28 mouse cellular contexts compared by ENCODE assay signal in genomic region chr1:172414231-172414585, GRCm38 (mm10).
"Had no signal": no experiment of that assay in that cellular context is flagged by ENCODE, and none has a peak within 500 bp of the region (broad histone marks: within the 10 kb centered on the region; RNA-seq: fewer than 3 reads in every experiment).

No protein-coding gene starts in this region.

- H3K36me3 ChIP-seq: limb, embryonic 10.5 days; limb, embryonic 12.5 days; limb, embryonic 13.5 days; limb, embryonic 15.5 days; liver, embryonic 12.5 days; liver, embryonic 13.5 days; liver, embryonic 15.5 days; lung, embryonic 15.5 days; midbrain, embryonic 10.5 days; midbrain, embryonic 12.5 days; midbrain, embryonic 13.5 days; midbrain, embryonic 15.5 days; neural tube, embryonic 12.5 days had no signal

- H3K4me3 ChIP-seq: limb, embryonic 10.5 days; limb, embryonic 12.5 days; limb, embryonic 13.5 days; limb, embryonic 15.5 days; liver, embryonic 12.5 days; liver, embryonic 13.5 days; liver, embryonic 15.5 days; lung, embryonic 15.5 days; megakaryocyte, embryonic 14.5 days; midbrain, embryonic 10.5 days; midbrain, embryonic 12.5 days; midbrain, embryonic 13.5 days; midbrain, embryonic 15.5 days; myocyte; neural tube, embryonic 12.5 days had no signal

- H3K9ac ChIP-seq: limb, embryonic 12.5 days; limb, embryonic 13.5 days; limb, embryonic 15.5 days; liver, embryonic 12.5 days; liver, embryonic 13.5 days; liver, embryonic 14.5 days; liver, embryonic 15.5 days; liver, postnatal 0 days; lung, embryonic 14.5 days; lung, embryonic 15.5 days; midbrain, embryonic 12.5 days; midbrain, embryonic 13.5 days; midbrain, embryonic 15.5 days; neural tube, embryonic 12.5 days had no signal

- DNase-seq: left cerebral cortex, postnatal 4 days; liver; liver, embryonic 13.5 days; liver, postnatal 0 days; lung, adult 18-20 months; lung, adult 2 months; lung, embryonic 14.5 days; lung, postnatal 10 days; lung, postnatal 14 days; lung, postnatal 36 days; lung, postnatal 4 days; midbrain, embryonic 14.5 days had no signal

- H3K27ac ChIP-seq: limb, embryonic 10.5 days; limb, embryonic 12.5 days; limb, embryonic 13.5 days; limb, embryonic 15.5 days; liver, embryonic 12.5 days; liver, embryonic 13.5 days; liver, embryonic 14.5 days; liver, embryonic 15.5 days; lung, embryonic 15.5 days; macrophage; midbrain, embryonic 10.5 days; midbrain, embryonic 12.5 days; midbrain, embryonic 13.5 days; midbrain, embryonic 15.5 days; neural tube, embryonic 12.5 days had no signal

- H3K4me1 ChIP-seq: liver, embryonic 12.5 days; liver, embryonic 13.5 days; liver, embryonic 15.5 days; lung, embryonic 15.5 days; midbrain, embryonic 12.5 days; neural tube, embryonic 12.5 days had no signal

- H3K9me3 ChIP-seq: limb, embryonic 10.5 days; limb, embryonic 12.5 days; limb, embryonic 13.5 days; limb, embryonic 15.5 days; liver, embryonic 12.5 days; liver, embryonic 13.5 days; liver, embryonic 15.5 days; lung, embryonic 15.5 days; megakaryocyte, embryonic 14.5 days; midbrain, embryonic 10.5 days; midbrain, embryonic 12.5 days; midbrain, embryonic 13.5 days; midbrain, embryonic 15.5 days; neural tube, embryonic 12.5 days had no signal

- H3K27me3 ChIP-seq: limb, embryonic 12.5 days; limb, embryonic 13.5 days; limb, embryonic 15.5 days; liver, embryonic 12.5 days; liver, embryonic 13.5 days; liver, embryonic 15.5 days; lung, embryonic 15.5 days; midbrain, embryonic 13.5 days; midbrain, embryonic 15.5 days; neural tube, embryonic 12.5 days had no signal
